Mouse (Mus musculus) adrenal gland, postnatal 4 days (tissue): ENCODE measurements around the gene F8. TPM values are rescaled to one million over a fixed set of nuclear protein-coding genes. Genes with fewer than 3 reads are reported as not detected.
"Not testable (repeated sequence)": the region's sequence is repeated elsewhere in the genome, so short reads cannot be mapped to it uniquely, and the experiment has no call there.

ENCODE experiments used
- DNase-seq, 2 experiments: peaks; one replicate each; pipeline ENCODE4 v3.0.0; 2021 to 2022; ENCODE audit warnings: low spot score in 2 of 2, mixed read lengths in 2 of 2
- long read RNA-seq, 2 experiments: library from polyadenylated mRNA; stranded (forward); transcript quantifications; one replicate each; pipeline ENCODE4 v2.0.0; 2021
- total RNA-seq, 2 experiments: library from RNA; stranded (reverse); gene quantifications; 2 replicates each; pipeline ENCODE4 v1.2.3; 2021

The F8 gene
- total RNA-seq, result 1 to 10 TPM; 5.9 to 9.6 TPM
- long read RNA-seq, experiment 1, partial matches to known transcripts, result 0 of 1 reads
- long read RNA-seq, experiment 1, other reads (novel, unspliced or antisense), result 1 of 1 reads
- long read RNA-seq, experiment 2, result 0 reads

- DNase-seq, result peak; percentile 13 to 48
Observed at GRCm38 (mm10) chrX:75382195-75382771, at the start of gene F8, which contains the start of gene Fundc2. Gene F8, minus strand, starts transcription at chrX:75382615. Gene Fundc2, plus strand, starts transcription at chrX:75382399.

- DNase-seq, result peak; percentile 48 to 66
Observed at GRCm38 (mm10) chrX:75415936-75416785, 33.7 kb upstream of the F8 start, which contains the start of the genes Cmc4, Mtcp1 and Brcc3. Gene Cmc4, minus strand, starts transcription at chrX:75416584. Gene Mtcp1, minus strand, starts transcription at chrX:75416588. Gene Brcc3, plus strand, starts transcription at chrX:75416628.

- no peak for DNase-seq
Observed at GRCm38 (mm10) chrX:75409711-75410110, 27.3 kb upstream of the F8 start.

- DNase-seq, result no peak
Observed at GRCm38 (mm10) chrX:75403350-75403749, 20.9 kb upstream of the F8 start.

- no peak for DNase-seq
Observed at GRCm38 (mm10) chrX:75402668-75403067, 20.3 kb upstream of the F8 start.

- no peak for DNase-seq
Observed at GRCm38 (mm10) chrX:75399471-75399870, 17.1 kb upstream of the F8 start.

GRCm38 (mm10) chrX:75381699-75382098 is 716 bp downstream of the F8 start:
- DNase-seq, result no peak

GRCm38 (mm10) chrX:75381176-75381575 is 1.2 kb downstream of the F8 start:
- no peak for DNase-seq

GRCm38 (mm10) chrX:75376815-75377214 is 5.6 kb downstream of the F8 start:
- no peak for DNase-seq

GRCm38 (mm10) chrX:75372666-75373425 is 9.6 kb downstream of the F8 start:
- DNase-seq, result no peak

GRCm38 (mm10) chrX:75370197-75370596 is 12.2 kb downstream of the F8 start:
- no peak for DNase-seq

GRCm38 (mm10) chrX:75323556-75323955 is 58.9 kb downstream of the F8 start:
- no peak for DNase-seq

GRCm38 (mm10) chrX:75271676-75272075 is 110.7 kb downstream of the F8 start:
- no peak for DNase-seq

GRCm38 (mm10) chrX:75233603-75234376 is 148.6 kb downstream of the F8 start:
- not testable (repeated sequence) for DNase-seq

GRCm38 (mm10) chrX:75231456-75231855 is 151.0 kb downstream of the F8 start:
- no peak for DNase-seq

GRCm38 (mm10) chrX:75163670-75164069 is 218.7 kb downstream of the F8 start, which contains the start of gene Smim9:
Gene Smim9, minus strand, starts transcription at chrX:75163770.
- DNase-seq, result no peak

GRCm38 (mm10) chrX:75155576-75156243 is 226.7 kb downstream of the F8 start:
- no peak for DNase-seq

- DNase-seq, result no peak
Observed at GRCm38 (mm10) chrX:75152249-75152648, 230.2 kb downstream of the F8 start.

- no peak for DNase-seq
Observed at GRCm38 (mm10) chrX:75150304-75150703, 232.1 kb downstream of the F8 start.

GRCm38 (mm10) chrX:75148414-75148813 is 234.0 kb downstream of the F8 start:
- no peak for DNase-seq
